Mouse (Mus musculus): ENCODE data around the gene Hoxd9. TPM values are rescaled to one million over a fixed set of nuclear protein-coding genes. Genes with fewer than 3 reads are reported as not detected.

The Hoxd9 gene
- polyA plus RNA-seq, 1 experiment from 2014 or later: not detected

GRCm38 (mm10) chr2:74687698-74688555 lies 9.6 kb upstream of the Hoxd9 start:
- Histone ChIP-seq H3K27me3 (replicated peaks; ENCODE audit: control insufficient read depth, insufficient read depth, low read length) (peaks cover 72% of the 10 kb centered on the region), H3K4me1 (ENCODE audit: control insufficient read depth, insufficient read depth, low read depth, low read length) (peaks cover under 1% of the 10 kb centered on the region; the same call in 1 of the 2 replicates), H3K36me3 (ENCODE audit: control insufficient read depth, insufficient read depth, low read length) (no peaks in the 10 kb centered on the region), H3K4me3 (ENCODE audit: low read length) (no peak overlapping the region), H3K9ac (ENCODE audit: low read depth, low read length) (no peak overlapping the region), H3K27ac (ENCODE audit: low read depth, low read length) (no peak overlapping the region), H3K9me3 (ENCODE audit: control insufficient read depth, low read length) (peaks cover 3% of the 10 kb centered on the region; the same call in 1 of the 2 replicates), H3K4me2 (ENCODE audit: low read length) (no peak overlapping the region)
- 2% methylated on average over 31 of the region's 31 CpGs for WGBS
- ATAC-seq: no peak

DNA sequence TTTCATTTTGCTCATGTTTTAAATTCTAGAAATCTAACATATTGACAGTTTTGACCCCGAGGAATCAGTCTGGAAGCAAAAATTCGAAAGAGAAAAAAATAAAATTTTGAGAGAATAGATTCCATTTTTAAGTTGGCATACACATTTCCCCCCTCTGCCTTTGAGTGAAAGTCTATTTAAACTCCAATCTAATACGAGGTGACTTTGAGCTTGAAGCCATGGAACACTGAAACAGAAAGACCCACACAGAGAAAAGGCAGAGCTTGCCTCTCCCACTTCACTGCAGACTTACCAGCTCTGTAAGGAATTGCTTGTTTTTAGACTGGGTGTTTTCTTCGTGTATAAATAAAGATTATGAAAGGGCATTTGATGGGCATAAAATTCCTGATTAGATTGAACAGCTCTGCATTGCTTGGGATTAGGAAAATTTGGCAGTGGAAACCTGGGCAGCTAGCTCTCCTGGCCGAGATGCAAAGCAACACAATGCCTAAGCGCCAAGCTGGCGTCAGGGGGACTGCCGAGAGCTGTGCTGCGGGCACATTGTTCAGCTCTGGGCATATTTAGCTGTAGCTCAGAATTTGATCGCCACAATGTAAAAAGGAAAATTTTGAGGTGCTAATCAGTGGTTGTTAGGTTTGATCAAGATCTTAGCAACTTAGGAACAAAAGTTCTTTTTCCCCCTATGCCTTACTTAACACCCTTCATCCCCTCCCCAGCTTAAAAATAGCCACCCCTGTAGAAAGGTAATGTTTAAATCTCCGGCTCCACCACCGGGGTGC lies 8.5 kb upstream of the Hoxd9 start:
- Histone ChIP-seq H3K4me3 (ENCODE audit: low read length) (no peak overlapping the region), H3K36me3 (ENCODE audit: control insufficient read depth, insufficient read depth, low read length) (no peaks in the 10 kb centered on the region), H3K9me3 (ENCODE audit: control insufficient read depth, low read length) (peaks cover 3% of the 10 kb centered on the region; the same call in 1 of the 2 replicates), H3K27ac (ENCODE audit: low read depth, low read length) (no peak overlapping the region), H3K4me1 (ENCODE audit: control insufficient read depth, insufficient read depth, low read depth, low read length) (no peaks in the 10 kb centered on the region), H3K27me3 (replicated peaks; ENCODE audit: control insufficient read depth, insufficient read depth, low read length) (peaks cover 74% of the 10 kb centered on the region), H3K4me2 (ENCODE audit: low read length) (no peak overlapping the region), H3K9ac (ENCODE audit: low read depth, low read length) (no peak overlapping the region)
- ATAC-seq: no peak
- whole genome bisulfite sequencing: 3% methylated on average over 12 of the region's 12 CpGs

DNA sequence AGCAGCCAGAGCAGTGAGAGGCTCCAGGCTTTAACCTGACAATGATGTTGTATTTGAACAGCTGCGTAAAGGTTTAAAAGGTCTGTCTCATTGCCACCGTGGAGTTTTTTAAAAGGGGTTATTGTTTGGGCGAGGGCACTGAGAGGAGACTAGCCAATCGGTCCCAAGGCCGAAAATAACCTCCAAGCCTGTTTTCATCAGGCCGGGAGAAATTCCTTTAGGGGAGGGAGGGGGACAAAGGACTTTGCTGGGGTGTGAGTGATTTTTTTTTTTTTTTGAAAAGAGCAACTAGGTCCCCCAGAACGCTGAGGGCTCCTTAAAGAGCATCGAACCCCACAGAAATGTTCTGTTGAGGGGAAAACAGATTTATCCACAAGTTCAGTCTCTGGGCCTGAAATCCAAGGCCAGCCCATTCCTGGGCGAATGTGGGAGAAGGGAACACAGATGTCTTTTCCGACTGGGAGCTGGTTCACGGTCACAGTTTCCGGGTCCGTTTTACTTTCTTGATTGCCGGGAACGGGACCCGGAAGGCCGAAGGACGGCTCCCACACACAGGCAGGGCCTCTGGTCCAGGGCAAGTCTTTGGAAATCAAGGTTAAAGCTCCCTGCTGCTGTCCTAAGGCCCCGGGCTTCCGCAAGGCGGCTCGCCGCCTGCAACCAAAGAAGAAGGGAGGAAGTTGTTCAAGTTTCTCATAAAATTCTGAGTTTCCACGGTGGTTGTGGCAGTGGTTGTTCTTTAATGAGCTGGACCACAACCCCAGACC lies 7.8 kb upstream of the Hoxd9 start:
- no peak overlapping the region for H3K9ac ChIP-seq (ENCODE audit: low read depth, low read length)
- no peaks in the 10 kb centered on the region for H3K4me1 ChIP-seq (ENCODE audit: control insufficient read depth, insufficient read depth, low read depth, low read length)
- no peak for ATAC-seq
- 3% methylated on average over 24 of the region's 24 CpGs for WGBS
- no peaks in the 10 kb centered on the region for H3K36me3 ChIP-seq (ENCODE audit: control insufficient read depth, insufficient read depth, low read length)
- peaks cover 3% of the 10 kb centered on the region; the same call in 1 of the 2 replicates for H3K9me3 ChIP-seq (ENCODE audit: control insufficient read depth, low read length)
- H3K4me3 ChIP-seq (ENCODE audit: low read length): no peak overlapping the region
- peaks cover 72% of the 10 kb centered on the region for H3K27me3 ChIP-seq (replicated peaks; ENCODE audit: control insufficient read depth, insufficient read depth, low read length)
- H3K4me2 ChIP-seq (ENCODE audit: low read length): no peak overlapping the region
- no peak overlapping the region for H3K27ac ChIP-seq (ENCODE audit: low read depth, low read length)

DNA sequence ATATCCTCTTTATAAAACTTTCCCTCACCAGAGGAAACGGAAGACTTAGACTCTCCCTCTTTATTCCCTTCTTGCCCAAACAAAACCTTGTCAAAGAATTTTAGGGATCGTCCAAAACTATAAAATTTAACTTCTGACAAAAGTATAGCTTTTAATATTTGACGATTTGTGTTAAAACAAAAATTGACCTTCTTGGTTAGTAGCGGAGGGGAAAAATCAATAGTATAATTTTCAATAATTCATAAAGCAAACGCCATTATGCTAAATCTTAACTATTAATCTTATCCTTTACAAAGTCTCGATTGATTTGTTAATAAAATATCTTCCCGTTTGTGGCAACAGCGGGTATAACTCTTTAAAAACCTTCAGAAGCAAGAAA lies 7.2 kb upstream of the Hoxd9 start:
- H3K27me3 ChIP-seq (replicated peaks; ENCODE audit: control insufficient read depth, insufficient read depth, low read length): peaks cover 72% of the 10 kb centered on the region
- ATAC-seq: no peak
- no peak overlapping the region for H3K27ac ChIP-seq (ENCODE audit: low read depth, low read length)
- no peak overlapping the region for H3K4me3 ChIP-seq (ENCODE audit: low read length)
- no peaks in the 10 kb centered on the region for H3K4me1 ChIP-seq (ENCODE audit: control insufficient read depth, insufficient read depth, low read depth, low read length)
- H3K9me3 ChIP-seq (ENCODE audit: control insufficient read depth, low read length): peaks cover 3% of the 10 kb centered on the region; the same call in 1 of the 2 replicates
- H3K4me2 ChIP-seq (ENCODE audit: low read length): no peak overlapping the region
- WGBS: 10% methylated on average over 8 of the region's 8 CpGs
- H3K36me3 ChIP-seq (ENCODE audit: control insufficient read depth, insufficient read depth, low read length): no peaks in the 10 kb centered on the region
- H3K9ac ChIP-seq (ENCODE audit: low read depth, low read length): no peak overlapping the region

GRCm38 (mm10) chr2:74691022-74691951 lies 6.2 kb upstream of the Hoxd9 start, which contains the start of gene Hoxd10:
Hoxd10 (plus strand) TSS chr2:74691924.
- no peak within 1 kb of the TSS for H3K4me2 ChIP-seq (ENCODE audit: low read length)
- H3K36me3 ChIP-seq (ENCODE audit: control insufficient read depth, insufficient read depth, low read length): no peaks in the 10 kb centered on the region
- 1% methylated on average over 56 of the region's 56 CpGs for WGBS
- H3K27me3 ChIP-seq (replicated peaks; ENCODE audit: control insufficient read depth, insufficient read depth, low read length): peaks cover 76% of the 10 kb centered on the region
- no peaks in the 10 kb centered on the region for H3K4me1 ChIP-seq (ENCODE audit: control insufficient read depth, insufficient read depth, low read depth, low read length)
- H3K27ac ChIP-seq (ENCODE audit: low read depth, low read length): no peak within 1 kb of the TSS
- H3K9ac ChIP-seq (ENCODE audit: low read depth, low read length): no peak within 1 kb of the TSS
- H3K4me3 ChIP-seq (ENCODE audit: low read length): no peak within 1 kb of the TSS
- ATAC-seq: peak; percentile 37; the same call in 1 of the 2 replicates
- H3K9me3 ChIP-seq (ENCODE audit: control insufficient read depth, low read length): peaks cover 3% of the 10 kb centered on the region; the same call in 1 of the 2 replicates

DNA sequence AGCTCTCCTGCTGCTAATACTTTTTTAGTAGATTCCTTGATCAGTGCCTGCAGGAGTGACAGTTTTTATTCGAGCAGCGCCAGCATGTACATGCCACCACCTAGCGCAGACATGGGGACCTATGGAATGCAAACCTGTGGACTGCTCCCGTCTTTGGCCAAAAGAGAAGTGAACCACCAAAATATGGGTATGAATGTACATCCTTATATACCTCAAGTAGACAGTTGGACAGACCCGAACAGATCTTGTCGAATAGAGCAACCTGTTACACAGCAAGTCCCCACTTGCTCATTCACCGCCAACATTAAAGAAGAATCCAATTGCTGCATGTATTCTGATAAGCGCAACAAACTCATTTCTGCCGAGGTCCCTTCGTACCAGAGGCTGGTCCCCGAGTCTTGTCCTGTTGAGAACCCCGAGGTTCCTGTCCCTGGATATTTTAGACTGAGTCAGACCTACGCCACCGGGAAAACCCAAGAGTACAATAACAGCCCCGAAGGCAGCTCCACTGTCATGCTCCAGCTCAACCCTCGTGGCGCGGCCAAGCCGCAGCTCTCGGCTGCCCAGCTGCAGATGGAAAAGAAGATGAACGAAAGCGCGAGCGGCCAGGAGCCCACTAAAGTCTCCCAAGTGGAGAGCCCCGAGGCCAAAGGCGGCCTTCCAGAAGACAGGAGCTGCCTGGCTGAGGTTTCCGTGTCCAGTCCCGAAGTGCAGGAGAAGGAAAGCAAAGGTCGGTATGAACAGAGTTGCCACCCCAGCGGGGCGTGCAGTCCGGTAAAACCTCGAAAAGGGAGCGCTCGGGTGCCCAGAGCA lies 5.3 kb upstream of the Hoxd9 start:
- H3K4me3 ChIP-seq (ENCODE audit: low read length): no peak overlapping the region
- no peak for ATAC-seq
- no peak overlapping the region for H3K27ac ChIP-seq (ENCODE audit: low read depth, low read length)
- no peak overlapping the region for H3K4me2 ChIP-seq (ENCODE audit: low read length)
- H3K9ac ChIP-seq (ENCODE audit: low read depth, low read length): no peak overlapping the region
- peaks cover 3% of the 10 kb centered on the region; the same call in 1 of the 2 replicates for H3K9me3 ChIP-seq (ENCODE audit: control insufficient read depth, low read length)
- no peaks in the 10 kb centered on the region for H3K4me1 ChIP-seq (ENCODE audit: control insufficient read depth, insufficient read depth, low read depth, low read length)
- no peaks in the 10 kb centered on the region for H3K36me3 ChIP-seq (ENCODE audit: control insufficient read depth, insufficient read depth, low read length)
- peaks cover 75% of the 10 kb centered on the region for H3K27me3 ChIP-seq (replicated peaks; ENCODE audit: control insufficient read depth, insufficient read depth, low read length)
- WGBS: 3% methylated on average over 35 of the region's 35 CpGs

DNA sequence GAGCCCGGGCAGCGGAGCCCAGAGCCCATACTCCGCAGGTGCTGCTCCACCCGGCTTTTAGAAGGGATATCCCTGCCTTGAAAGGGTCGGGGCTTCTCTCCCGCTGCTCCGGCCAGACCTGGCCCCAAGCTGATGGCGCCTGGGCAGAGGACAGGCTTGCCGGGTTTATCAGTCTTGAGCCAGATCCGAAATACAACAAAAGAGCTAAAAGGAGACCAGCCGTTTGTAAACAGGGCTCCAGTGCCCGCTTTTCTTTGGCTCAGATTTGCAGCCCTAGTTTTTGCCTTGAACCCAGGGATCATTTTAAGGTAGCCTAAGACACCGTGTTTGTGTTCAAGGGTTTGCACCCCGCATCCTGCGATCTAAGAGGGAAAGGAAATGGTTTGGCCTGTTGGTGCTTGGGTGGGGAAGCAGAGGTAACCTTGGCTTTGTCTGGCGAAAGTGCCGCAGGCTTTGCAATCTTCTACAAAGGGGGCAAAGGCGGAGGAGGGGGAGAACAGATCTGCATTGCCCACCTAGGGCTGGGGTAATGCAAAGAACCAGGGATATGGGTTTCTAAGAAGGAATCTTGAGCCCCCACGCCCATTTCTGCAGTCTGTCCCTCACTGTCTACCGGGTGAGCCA lies 4.6 kb upstream of the Hoxd9 start:
- H3K9ac ChIP-seq (ENCODE audit: low read depth, low read length): no peak overlapping the region
- no peak overlapping the region for H3K4me2 ChIP-seq (ENCODE audit: low read length)
- H3K27me3 ChIP-seq (replicated peaks; ENCODE audit: control insufficient read depth, insufficient read depth, low read length): peaks cover 75% of the 10 kb centered on the region
- H3K36me3 ChIP-seq (ENCODE audit: control insufficient read depth, insufficient read depth, low read length): no peaks in the 10 kb centered on the region
- H3K4me3 ChIP-seq (ENCODE audit: low read length): no peak overlapping the region
- H3K27ac ChIP-seq (ENCODE audit: low read depth, low read length): no peak overlapping the region
- WGBS: 2% methylated on average over 20 of the region's 20 CpGs
- ATAC-seq: no peak
- peaks cover 5% of the 10 kb centered on the region; the same call in 1 of the 2 replicates for H3K4me1 ChIP-seq (ENCODE audit: control insufficient read depth, insufficient read depth, low read depth, low read length)
- peaks cover 3% of the 10 kb centered on the region; the same call in 1 of the 2 replicates for H3K9me3 ChIP-seq (ENCODE audit: control insufficient read depth, low read length)

Data from hindbrain, embryonic 16.5 days (tissue).